Mouse (Mus musculus): ENCODE results near the gene Slc40a1.

Gene Slc40a1

GRCm38 (mm10) chr1:45882076-45882475, 44.2 kb downstream of the Slc40a1 start:
- no peak for DNase-seq

GRCm38 (mm10) chr1:45881228-45881832, 45.0 kb downstream of the Slc40a1 start:
- no peak for DNase-seq

DNA sequence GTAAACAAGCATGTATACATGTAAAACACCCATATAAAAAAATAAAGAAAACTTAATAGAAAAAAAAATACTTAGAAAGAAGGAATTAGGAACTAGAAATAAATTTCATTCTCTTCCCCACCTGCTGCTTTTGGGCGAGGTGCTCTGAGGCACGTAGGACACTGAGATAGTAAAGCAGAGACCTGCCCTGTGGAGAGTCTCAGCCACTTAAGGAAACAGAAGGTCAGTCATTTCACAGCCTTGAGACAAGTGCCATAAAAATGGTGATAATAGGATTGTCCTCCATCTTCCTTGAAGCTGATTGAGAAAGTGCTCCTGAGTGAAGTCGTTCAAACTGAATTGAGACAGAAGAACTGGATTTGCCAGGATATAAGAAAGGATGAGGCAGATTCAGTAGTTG, 48.9 kb downstream of the Slc40a1 start:
- DNase-seq = no peak

GRCm38 (mm10) chr1:45876450-45877198, 49.7 kb downstream of the Slc40a1 start:
- no peak for DNase-seq

DNA sequence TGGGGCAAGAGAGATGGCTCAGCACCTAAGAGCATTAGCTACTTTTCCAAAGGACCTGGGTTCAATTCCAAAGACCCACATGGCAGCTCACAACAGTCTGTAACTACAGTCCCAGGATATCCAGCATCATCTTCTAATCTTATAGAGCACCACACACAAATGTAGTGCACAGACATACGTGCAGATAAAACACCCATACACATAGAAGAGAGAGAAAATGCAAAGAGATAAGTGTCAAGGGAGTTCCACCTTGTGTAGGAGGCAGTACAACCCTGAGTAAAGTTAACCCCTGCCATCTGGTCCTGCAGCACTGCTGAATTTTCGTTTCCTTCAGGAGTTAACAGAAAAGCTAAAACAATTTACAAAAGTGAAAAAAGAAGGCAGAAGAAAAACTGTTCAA, 50.7 kb downstream of the Slc40a1 start:
- DNase-seq = no peak

DNA sequence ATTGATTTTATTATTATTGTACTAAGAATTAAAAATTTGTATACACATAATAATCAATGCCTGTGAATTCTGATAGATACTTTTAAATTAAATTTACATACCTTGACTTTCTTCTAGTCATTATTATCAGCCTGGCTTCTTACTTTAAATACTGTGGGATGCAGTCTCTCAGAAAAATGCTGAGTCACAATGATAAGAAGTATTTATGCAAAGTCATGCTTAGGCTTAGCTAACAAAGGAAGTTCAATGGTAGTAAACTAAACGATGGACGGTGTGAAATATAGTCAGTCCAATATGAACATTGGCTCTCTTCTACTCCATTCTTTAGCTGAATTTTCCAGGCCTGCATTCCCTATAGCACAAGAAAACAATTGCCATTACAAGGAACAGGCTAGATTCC, 53.1 kb downstream of the Slc40a1 start:
- no peak for DNase-seq

GRCm38 (mm10) chr1:45868479-45869137, 57.7 kb downstream of the Slc40a1 start:
- no peak for DNase-seq

- DNase-seq = no peak
These were observed 58.3 kb downstream of the Slc40a1 start for GRCm38 (mm10) chr1:45868050-45868449.

GRCm38 (mm10) chr1:45866288-45867018, 59.9 kb downstream of the Slc40a1 start:
- DNase-seq = no peak

DNA sequence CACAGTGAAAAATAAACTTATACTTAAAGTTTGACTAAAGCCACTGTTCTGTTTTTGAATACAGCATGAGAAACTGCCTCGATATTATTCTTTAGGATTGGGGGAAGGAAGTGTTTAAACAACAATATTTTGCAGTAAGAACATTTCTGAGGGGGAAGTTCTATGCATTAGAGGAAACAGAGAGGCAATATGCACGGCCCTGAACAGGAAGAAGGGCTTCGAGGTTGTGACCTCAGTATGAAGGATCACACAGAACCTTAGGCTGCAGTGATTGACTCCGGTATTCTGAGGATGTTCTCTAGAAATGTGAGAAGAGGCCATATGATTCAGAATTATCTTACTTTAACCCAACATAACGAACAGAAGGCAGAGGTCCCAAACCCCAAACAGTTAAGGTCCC, 60.6 kb downstream of the Slc40a1 start:
- no peak for DNase-seq

- no peak for DNase-seq
These were observed 61.0 kb downstream of the Slc40a1 start for GRCm38 (mm10) chr1:45865316-45865715.

DNA sequence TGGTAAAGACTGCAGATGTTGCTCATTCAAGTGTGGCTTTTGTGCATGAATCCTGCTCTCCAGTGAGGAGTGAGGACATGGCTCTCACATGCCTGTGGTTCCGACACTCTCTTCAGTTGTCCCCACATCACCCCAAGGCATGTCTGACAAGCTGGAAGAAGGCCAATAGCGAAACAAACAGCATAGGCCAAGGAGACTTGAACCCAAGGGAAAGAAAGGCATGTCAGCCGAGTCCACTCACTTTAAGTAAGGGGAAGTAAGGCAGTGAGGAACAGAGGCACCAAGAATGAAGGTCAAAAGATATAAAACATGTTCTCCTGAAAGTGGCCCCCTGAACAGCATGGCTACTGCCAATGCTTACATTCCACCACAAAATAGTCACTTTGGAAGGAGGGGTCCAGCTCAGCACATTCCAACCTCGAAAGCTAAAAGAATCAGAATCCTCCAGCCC, 61.7 kb downstream of the Slc40a1 start:
- no peak for DNase-seq

GRCm38 (mm10) chr1:45863641-45864040, 62.7 kb downstream of the Slc40a1 start:
- DNase-seq = no peak

GRCm38 (mm10) chr1:45861162-45861561, 65.2 kb downstream of the Slc40a1 start:
- DNase-seq = no peak

DNA sequence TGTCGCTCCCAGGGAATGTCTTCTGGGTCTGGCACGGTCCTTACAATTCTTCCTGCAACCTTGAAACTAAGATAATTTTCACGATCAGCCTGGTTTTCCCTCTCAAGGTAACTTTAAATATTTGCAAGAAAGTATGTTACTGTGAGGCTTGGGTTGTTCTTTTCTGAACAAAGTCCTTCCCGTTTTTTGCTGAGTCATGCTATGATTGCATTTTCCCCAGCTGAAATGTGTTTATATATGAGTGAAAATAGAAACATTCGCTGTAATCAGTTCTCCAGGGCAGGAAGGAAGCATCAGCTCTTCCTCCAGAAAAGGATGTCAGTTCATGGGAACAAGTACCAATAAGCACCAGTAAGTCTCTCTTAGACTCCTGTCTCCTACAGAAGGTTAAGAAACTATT, 66.0 kb downstream of the Slc40a1 start:
- DNase-seq = no peak
